Mouse (Mus musculus): Measurements from ENCODE around the gene Trim66. TPM values are rescaled to one million over a fixed set of nuclear protein-coding genes. Genes with fewer than 3 reads are reported as not detected.

Gene Trim66
- total RNA-seq, 2 experiments from 2014 or later: 13.9 to 16.4 TPM

GRCm38 (mm10) chr7:109467591-109467990 is 40.3 kb downstream of the Trim66 start:
- DNase-seq (ENCODE audit: low spot score in 2 of 2): peak in 1 of 2 experiments; percentile 86

GRCm38 (mm10) chr7:109460698-109461097 is 47.2 kb downstream of the Trim66 start:
- no peak for DNase-seq (ENCODE audit: low spot score in 2 of 2)
- intact Hi-C loops (cut with DNase I): no loop called here

More at GRCm38 (mm10) chr7:109467591-109467990, 40.3 kb downstream of the Trim66 start:
- intact Hi-C loops (cut with DNase I): no loop called here

DNA sequence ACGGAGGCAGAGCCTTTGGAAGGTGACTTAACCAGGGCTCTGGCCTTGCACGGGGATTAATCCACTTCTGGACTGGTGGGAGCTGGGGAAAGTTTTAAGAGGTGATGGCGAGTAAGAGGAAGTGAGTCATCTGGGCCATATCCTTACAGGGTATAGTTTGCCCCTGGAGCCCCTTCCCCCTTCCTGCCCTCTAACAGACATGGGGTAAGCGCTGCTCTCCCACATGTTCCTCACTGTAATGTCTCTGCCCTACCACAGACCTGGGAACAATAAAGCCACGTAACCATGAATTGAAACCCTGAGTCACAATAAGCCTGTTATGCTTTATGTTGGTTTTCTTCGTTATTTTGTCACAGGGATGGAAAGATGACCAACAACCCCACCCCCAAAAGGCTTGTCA is 51.4 kb downstream of the Trim66 start:
- DNase-seq (ENCODE audit: low spot score in 2 of 2): no peak
- intact Hi-C loops (cut with DNase I): no loop called here

- intact Hi-C loops (cut with DNase I): no loop called here
- no peak for DNase-seq (ENCODE audit: low spot score in 2 of 2)
Measured at GRCm38 (mm10) chr7:109455748-109456147, 52.2 kb downstream of the Trim66 start.

- intact Hi-C loops (cut with DNase I): no loop called here
Measured at GRCm38 (mm10) chr7:109454856-109455255, 53.1 kb downstream of the Trim66 start.

GRCm38 (mm10) chr7:109448060-109448459 is 59.9 kb downstream of the Trim66 start:
- DNase-seq (ENCODE audit: low spot score in 2 of 2): no peak
- intact Hi-C loops (cut with DNase I): no loop called here

More at GRCm38 (mm10) chr7:109454856-109455255, 53.1 kb downstream of the Trim66 start:
- no peak for DNase-seq (ENCODE audit: low spot score in 2 of 2)

DNA sequence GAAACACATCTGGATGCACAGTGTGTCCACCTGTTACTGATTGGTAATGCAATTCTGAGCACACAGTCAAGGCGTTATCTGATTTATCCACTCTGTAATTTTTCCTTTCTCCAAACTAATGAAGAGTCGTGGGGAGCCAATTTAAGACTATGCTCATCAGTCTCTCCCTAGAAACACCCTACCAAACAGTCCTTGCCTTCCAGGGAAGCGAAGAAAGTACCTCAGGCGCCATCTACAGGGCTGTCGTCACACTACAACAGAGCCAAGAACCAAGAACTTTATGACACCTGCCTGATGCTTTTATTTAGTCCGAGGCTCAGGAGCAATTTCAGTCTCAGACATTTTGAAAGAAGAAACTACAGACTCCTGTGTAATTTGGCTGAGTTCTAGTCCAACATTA is 62.9 kb downstream of the Trim66 start:
- DNase-seq (ENCODE audit: low spot score in 2 of 2): peak; percentile 48 to 72
- intact Hi-C loops (cut with DNase I): no loop called here

DNA sequence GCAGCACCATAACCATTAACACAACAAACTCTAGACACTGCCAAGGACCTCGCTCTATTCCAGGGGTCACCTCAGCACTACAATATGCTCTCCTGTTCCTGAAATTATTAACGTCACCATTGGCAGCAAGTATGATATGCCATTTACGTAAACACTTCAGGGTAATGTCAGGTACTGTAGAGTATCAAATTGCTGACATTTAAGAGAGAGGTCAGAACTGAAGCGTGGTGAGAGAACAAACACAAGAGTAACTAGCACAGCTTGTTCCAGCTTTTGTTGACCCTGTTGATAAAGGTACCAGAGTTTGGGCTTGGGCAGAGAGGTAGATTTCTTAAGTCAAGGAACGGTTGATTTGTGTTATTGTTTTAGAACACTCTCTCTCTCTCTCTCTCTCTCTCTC is 65.2 kb downstream of the Trim66 start:
- intact Hi-C loops (cut with DNase I): no loop called here
- no peak for DNase-seq (ENCODE audit: low spot score in 2 of 2)

- intact Hi-C loops (cut with DNase I): no loop called here
- no peak for DNase-seq (ENCODE audit: low spot score in 2 of 2)
Measured at GRCm38 (mm10) chr7:109440697-109441269, 67.2 kb downstream of the Trim66 start.

DNA sequence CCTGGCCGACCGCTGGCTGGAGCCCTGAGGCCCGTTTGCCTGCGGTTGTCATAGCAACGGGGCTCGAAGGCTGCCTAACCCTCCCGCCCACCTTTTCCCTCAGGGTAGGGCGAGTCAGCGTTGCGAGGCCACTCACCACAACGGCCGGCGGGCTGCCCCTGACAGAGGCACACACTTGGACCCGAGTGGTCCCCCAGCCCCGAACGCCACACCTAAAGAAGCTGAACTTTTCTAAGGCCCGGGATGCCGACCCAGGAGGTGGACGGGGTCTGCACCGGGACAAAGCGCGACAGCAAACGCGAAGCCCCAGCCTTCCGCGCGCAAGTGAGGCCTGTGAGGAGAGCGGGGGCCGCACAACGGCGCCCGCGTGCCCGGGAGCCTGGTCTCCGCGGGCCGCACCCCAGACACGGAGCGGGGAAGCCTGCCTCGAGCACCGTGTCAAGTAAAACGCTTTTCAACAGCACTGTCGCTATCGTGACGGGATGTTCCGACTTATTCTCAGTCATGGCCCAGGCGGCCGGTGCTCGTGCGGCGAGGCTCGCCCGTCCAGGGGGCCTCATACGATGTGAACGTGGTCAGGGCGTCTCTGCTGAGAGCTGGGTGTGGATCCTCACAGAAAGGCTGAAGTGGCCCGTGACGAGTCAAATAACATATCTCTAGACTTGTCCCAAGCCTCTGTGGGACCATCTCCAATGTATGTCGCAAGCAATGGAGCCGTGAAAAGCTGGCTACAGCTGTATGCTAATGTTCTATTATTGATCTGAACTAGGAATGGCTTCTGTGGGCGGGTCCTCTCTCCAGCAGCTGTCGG is 68.9 kb downstream of the Trim66 start, which contains the start of gene Stk33:
Gene Stk33 (minus strand): TSS at position 301 of the 811 bp plus-strand sequence.
- DNase-seq (ENCODE audit: low spot score in 2 of 2): peak; percentile 31 to 32
- intact Hi-C loops (cut with DNase I): loop anchor here (10.0 kb wide), 1 partner anchor 484 kb away; the partner anchor contains the start of gene Tub

DNA sequence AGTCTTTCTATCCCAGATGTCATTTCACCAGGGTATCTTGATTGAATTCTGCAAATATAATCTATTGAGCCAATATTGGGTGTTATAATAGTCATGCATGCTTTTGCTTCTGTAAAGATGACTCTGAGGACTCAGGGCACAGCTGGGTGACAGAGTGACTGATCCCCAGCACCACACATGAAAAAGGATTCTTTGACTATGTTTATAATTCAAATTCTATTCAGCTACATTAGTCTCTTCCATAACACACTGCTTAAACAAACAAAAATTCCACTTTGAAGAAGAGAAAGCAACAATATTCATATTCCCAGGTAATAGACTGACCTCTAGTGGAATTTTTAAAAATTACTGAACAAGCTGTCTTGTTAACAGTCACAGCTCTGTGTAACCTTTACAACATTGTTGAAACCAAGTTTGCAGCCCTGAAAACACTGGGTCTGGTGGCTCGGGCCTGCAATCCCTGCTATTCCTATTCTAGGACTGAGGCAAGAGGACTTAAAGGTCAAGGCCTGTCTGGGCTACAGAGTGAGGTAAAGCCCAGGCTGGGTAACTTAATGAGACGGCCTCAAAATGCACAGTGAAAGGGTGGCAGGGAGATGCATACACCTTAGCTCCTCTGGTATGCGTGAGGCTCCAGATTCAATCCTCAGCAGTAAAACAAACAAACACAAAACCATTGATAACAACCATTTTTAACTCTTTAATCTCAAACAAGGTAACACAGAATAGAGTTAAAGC is 83.3 kb downstream of the Trim66 start:
- intact Hi-C loops (cut with DNase I): loop anchor here (2.0 to 10.0 kb wide), 4 partner anchors 192 to 390 kb away; no protein-coding TSS in a partner anchor
- DNase-seq (ENCODE audit: low spot score in 2 of 2): peak in 1 of 2 experiments; percentile 9

GRCm38 (mm10) chr7:109422803-109423202 is 85.1 kb downstream of the Trim66 start:
- intact Hi-C loops (cut with DNase I): loop anchor here (5.0 to 10.0 kb wide), 2 partner anchors 191 to 388 kb away; no protein-coding TSS in a partner anchor
- no peak for DNase-seq (ENCODE audit: low spot score in 2 of 2)

GRCm38 (mm10) chr7:109405491-109405890 is 102.4 kb downstream of the Trim66 start:
- peak in 1 of 2 experiments; percentile 5 for DNase-seq (ENCODE audit: low spot score in 2 of 2)
- intact Hi-C loops (cut with DNase I): no loop called here

DNA sequence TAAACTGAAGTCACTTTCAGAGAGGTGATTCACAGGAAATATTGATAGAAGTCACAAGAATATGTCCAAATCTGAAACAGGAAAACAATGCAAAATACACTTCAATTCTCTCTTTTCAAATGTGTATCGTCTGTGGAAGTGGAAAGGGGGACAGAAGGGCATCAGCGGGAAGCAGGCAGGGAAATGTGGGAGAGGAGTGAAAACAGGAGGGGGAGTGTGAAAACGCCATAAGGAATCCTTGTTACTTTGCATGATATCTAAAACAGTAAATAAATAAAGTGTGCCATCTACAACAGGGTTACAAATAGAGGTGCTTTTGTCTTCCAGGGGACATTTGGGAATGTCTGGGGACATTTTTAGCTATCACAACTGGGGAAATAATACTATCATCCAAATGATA is 108.6 kb downstream of the Trim66 start:
- DNase-seq (ENCODE audit: low spot score in 2 of 2): no peak
- intact Hi-C loops (cut with DNase I): no loop called here

Small RNA genes within 50 kb of the gene (microRNA-seq; reads per million reads assigned to microRNA genes)
- 0 to 0.25 reads per million in 2 experiments for gene Gm47284

Other genes starting within 250 kb of the Trim66 start
- gene Stk33, start 69.1 kb downstream of the Trim66 start, total RNA-seq (2021): 1 to 10 TPM in 1 of 2 experiments, under 1 TPM in 1; 0.64 to 1.2 TPM
- 100 to 1,000 TPM; 122 to 132 TPM for gene Rpl27a, start 11.0 kb upstream of the Trim66 start, total RNA-seq (2021)
- gene St5, start 195.5 kb upstream of the Trim66 start, total RNA-seq (2021): 10 to 100 TPM; 14.1 to 15.1 TPM
- gene Akip1, start 195.6 kb upstream of the Trim66 start, total RNA-seq (2021): 1 to 10 TPM; 3.8 to 6.0 TPM
- gene BC051019, start 215.7 kb upstream of the Trim66 start, total RNA-seq (2021): not detected
- gene Ascl3, start 223.6 kb upstream of the Trim66 start, total RNA-seq (2021): not detected
- 10 to 100 TPM; 91.0 to 95.4 TPM for gene Tmem9b, start 244.7 kb upstream of the Trim66 start, total RNA-seq (2021)

Data from left cerebral cortex, postnatal 25 days (tissue).